Mouse (Mus musculus): ENCODE measurements at regions not wholly inside any gene's neighbourhood (a gene's known extent, or its start where the extent isn't known, plus 50 kb on each side); places are given as distances from the start of the nearest gene placed in this dataset.
"Not testable (repeated sequence)": the region's sequence is repeated elsewhere in the genome, so short reads cannot be mapped to it uniquely, and the experiment has no call there.

DNA sequence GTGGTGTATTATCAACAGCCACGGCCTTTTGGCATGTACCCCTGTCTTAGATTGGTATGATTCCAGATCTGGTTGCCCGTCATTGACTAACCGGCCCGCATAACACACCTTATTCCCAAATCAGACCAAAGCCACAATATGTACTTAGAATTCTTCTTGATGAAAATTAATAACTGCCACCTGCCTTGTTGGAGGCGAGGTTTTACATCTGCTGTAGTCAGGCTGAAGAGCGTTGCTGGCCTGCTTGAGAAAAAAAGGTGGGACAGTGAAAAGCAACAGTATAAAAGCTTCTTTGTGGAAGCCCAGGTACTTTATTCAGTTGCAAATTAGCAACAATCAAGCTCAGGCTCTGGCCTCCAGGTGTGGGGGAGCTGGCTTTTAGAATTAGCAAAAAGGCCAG lies 223.6 kb upstream of the Car8 start:
- DNase-seq (ENCODE audit: low spot score in 2 of 2): not testable (repeated sequence)

DNA sequence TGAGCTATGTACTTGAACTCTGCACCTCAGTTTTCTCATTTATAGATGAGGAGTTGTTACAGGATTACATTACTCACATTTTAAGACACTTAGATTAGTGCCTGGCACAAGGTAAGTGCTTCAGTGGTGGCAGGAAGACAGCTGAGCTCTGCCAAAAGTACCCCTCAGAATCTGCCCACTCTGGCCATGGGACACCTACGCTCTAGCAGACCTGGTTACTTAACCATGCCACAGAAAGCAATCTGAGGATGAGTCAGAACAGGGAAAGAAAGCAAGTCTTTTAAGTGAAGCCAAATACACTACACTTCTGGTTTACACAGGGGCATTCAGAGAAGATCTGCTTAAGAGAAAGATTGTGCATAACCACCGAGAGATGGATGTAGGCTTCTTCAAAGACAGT lies 215.5 kb upstream of the Car8 start:
- no peak for DNase-seq (ENCODE audit: low spot score in 2 of 2)

DNA sequence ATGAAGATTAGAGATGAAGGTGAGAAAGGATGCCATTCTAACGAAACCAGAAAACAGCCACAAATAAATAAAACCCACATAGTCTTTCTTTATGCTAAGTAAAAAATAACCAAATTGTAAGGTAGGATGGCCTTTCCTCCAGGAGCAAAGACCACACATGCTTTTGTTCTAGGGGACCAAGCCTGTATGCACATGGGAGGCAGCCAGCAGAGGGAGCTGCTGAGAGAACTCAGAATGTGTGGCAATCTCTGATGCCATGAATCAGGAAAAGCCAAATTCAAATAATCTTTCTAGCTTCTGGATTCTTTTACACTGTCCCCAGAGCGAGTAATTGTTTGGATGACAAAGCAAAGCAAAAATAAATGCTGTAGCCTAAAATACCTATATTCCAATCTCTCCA lies 193.6 kb upstream of the Car8 start:
- DNase-seq (ENCODE audit: low spot score in 2 of 2): peak in 1 of 2 experiments; percentile 21

DNA sequence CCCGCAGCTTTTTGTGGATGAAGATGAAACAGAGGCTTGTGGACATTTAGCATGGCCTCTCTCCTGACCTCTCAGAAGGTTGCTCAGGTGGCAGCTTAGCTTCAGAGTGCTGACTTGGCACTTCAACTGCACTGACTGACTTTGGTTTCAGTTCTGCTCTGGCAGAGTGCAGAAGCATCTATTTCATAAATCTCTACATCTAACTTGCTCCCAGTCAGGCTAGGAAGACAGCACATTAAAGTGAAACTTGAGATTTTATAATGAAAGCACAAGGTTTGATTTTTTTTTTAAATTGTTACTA lies 192.1 kb upstream of the Car8 start:
- no peak for DNase-seq (ENCODE audit: low spot score in 2 of 2)

- DNase-seq (ENCODE audit: low spot score in 2 of 2): no peak
These were observed 191.6 kb upstream of the Car8 start for GRCm38 (mm10) chr4:8430269-8431031.

GRCm38 (mm10) chr4:8429771-8430170 lies 190.9 kb upstream of the Car8 start:
- no peak for DNase-seq (ENCODE audit: low spot score in 2 of 2)

GRCm38 (mm10) chr4:8428629-8429523 lies 190.0 kb upstream of the Car8 start:
- no peak for DNase-seq (ENCODE audit: low spot score in 2 of 2)

DNA sequence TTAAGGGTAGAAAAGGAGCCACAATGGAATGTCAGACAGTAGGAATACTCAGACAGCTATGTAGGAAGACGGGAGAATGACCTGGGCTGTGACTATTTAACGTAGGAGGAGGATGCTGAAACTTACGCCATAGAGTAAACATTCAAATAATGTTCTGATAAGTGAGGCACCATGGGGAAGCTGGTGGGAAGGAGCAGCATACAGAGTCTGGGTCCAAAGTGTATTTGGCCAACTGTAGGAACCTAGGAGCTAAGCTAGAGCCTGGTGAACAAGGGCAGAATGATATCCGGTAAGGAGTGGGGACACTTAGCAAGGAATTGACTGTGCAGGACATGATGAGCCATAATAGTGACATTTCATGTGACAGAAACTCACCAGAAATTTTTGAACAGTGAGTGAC lies 189.0 kb upstream of the Car8 start:
- DNase-seq (ENCODE audit: low spot score in 2 of 2): no peak

DNA sequence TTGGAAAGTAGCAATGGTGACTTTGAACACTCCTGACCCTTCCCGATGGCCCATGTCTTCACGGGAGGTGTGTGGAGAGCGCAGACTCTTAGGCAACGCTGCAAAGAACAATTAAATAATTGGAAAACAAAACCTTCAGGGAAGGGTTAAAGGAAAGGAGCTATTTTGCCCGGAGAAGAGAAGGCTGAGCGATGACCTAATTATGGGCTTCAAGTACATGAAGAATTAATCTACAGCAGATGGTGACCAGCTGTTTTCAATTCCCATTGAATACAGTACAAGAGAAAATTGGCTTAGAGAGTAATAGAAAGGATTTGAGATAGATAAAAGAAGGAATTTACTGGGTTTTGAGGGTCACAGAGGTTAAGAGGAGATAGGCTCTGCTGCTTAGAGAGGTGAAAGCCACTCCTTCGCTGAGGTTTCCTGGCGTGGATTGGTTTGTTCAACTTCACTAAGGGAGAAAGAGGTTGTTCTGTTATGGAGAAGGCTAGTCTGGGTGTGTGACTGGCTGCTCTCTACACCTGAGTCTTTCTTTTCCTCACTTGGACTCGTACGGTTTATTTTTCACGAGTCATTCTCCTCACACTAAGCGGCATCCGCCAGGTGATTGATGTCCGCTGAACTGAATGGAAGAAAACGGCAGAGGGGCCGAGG lies 184.7 kb upstream of the Car8 start:
- DNase-seq (ENCODE audit: low spot score in 2 of 2): no peak

GRCm38 (mm10) chr4:8421285-8421684 lies 182.4 kb upstream of the Car8 start:
- no peak for DNase-seq (ENCODE audit: low spot score in 2 of 2)

- DNase-seq (ENCODE audit: low spot score in 2 of 2): no peak
These were observed 179.7 kb upstream of the Car8 start for GRCm38 (mm10) chr4:8418374-8419031.

DNA sequence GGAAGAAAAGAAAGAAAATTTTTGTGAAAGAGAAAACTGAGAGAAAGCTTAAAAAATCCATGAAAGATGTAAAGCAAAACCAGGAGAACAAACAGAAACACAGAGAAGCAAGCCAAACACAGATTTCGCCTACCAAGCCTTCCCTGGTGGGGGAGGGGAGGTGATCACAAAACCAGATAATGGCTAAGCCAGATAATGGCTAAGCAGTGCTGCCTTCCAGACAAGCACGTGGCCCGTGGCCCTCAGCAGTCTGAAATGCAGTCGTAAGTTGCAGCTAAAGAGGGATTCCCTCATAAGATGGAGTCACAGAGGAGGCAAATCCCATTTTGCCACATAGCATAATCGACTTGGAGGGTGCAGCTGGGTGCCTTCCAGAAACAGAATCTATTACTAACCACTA lies 179.0 kb upstream of the Car8 start:
- DNase-seq (ENCODE audit: low spot score in 2 of 2): no peak

- no peak for DNase-seq (ENCODE audit: low spot score in 2 of 2)
These were observed 174.5 kb upstream of the Car8 start for GRCm38 (mm10) chr4:8413307-8413706.

DNA sequence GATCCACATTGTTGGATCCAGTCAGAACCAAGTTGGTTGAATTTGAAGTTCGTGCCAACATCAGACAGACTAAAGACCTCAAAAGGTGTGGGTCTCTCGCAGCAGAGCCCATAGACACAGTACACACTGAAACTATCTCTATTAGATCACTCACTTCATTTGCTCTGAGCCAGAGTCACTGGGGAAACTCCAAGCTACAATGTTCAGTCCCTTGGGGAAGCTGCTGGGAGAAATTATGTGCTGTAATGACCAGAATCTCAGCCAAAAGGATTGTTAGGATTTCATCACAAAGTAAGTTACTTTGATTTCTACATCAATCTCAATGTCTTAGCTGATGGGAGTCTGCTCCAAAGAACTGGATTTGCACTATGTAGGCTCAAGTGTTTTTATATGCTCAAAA lies 161.2 kb upstream of the Car8 start:
- no peak for DNase-seq (ENCODE audit: low spot score in 2 of 2)

DNA sequence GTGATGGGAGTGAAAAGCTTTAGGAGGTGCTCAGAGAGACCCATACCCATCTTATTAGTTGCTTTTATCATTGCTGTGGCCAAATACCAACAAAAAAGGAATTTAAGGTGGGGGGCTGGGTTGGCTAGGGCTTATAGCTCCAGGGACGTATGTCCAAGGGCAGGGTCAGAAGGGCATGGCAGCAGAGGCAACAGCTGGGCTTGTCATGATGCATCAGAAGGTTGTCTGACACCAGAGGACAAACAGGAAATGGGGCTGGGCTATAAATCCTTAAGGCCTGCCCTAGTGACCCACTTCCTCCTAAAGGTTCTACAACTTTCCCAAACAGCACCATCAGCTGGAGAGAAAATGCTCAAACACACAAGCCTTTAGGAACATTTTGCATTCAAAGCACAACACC lies 160.6 kb upstream of the Car8 start:
- DNase-seq (ENCODE audit: low spot score in 2 of 2): no peak

DNA sequence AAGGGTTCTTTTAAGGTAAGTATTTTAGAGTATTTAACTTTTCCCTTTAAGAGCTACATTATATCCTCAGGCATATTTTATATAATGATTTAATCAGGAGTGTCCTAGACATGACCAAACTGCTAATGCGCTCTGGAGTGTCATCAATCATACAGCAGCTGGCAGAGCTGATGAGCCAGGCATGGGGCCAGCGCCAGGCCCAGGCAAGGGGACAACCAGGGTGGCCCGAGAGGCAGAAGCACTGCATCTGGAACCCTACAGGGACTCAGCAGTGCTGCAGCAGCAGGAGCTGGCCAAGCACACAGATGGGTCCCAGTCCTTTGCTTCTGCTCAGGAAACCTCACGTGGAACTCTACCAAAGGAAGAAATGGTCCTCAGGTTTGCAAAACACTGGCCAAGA lies 160.1 kb upstream of the Car8 start:
- DNase-seq (ENCODE audit: low spot score in 2 of 2): no peak

GRCm38 (mm10) chr4:8383162-8383561 lies 144.3 kb upstream of the Car8 start:
- no peak for DNase-seq (ENCODE audit: low spot score in 2 of 2)

- no peak for DNase-seq (ENCODE audit: low spot score in 2 of 2)
These were observed 143.2 kb upstream of the Car8 start for GRCm38 (mm10) chr4:8382125-8382417.

GRCm38 (mm10) chr4:8381408-8382124 lies 142.7 kb upstream of the Car8 start:
- DNase-seq (ENCODE audit: low spot score in 2 of 2): no peak

GRCm38 (mm10) chr4:8380711-8381338 lies 142.0 kb upstream of the Car8 start:
- no peak for DNase-seq (ENCODE audit: low spot score in 2 of 2)
